Mouse (Mus musculus): ENCODE results near the gene Adtrp.
A peak's percentile ranks its signal among the peaks of the same experiment; 100 is the strongest.

Adtrp gene

DNA sequence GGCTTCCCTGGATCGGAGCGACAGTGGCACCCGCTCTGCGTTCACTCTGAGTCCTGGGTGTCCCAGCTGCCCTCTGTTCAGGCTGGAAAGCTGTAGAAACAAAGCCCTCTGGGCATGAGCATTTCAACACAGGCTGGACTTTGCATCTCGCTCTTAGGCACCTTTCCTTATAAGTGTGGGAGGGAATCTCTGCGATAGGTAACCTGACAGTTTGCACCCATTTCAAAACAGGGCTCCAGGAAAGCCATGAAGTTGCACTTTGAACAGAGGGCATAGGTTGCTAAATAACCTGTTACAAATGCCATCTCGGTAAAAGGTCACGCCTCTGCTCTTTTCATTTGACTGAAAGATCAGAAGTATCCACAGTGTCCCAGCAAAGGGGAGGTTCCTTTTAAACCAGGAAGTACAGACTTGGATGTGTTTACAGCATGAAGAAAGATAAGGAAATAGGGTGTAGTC, 19.2 kb downstream of the Adtrp start:
- DNase-seq: no peak

DNA sequence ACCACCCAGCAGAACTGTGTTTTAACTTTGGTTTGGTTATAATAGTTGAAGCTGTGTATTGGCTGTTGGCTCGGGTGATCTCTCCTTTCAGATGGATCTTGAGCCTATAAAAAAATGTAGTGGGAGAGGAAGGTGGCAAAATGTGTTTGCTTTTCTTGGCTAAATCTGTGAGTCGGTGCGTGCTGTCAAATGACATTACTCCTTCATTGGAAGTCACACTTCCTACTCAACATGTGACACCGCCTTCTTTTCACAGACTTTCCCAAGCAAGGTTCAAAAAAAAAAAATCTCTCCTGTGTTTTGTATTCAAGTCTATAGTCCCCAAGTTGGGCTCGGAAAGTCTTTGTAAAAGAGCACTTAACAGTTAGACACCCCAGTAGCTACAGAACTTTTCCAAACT, 19.9 kb downstream of the Adtrp start:
- DNase-seq: no peak

DNA sequence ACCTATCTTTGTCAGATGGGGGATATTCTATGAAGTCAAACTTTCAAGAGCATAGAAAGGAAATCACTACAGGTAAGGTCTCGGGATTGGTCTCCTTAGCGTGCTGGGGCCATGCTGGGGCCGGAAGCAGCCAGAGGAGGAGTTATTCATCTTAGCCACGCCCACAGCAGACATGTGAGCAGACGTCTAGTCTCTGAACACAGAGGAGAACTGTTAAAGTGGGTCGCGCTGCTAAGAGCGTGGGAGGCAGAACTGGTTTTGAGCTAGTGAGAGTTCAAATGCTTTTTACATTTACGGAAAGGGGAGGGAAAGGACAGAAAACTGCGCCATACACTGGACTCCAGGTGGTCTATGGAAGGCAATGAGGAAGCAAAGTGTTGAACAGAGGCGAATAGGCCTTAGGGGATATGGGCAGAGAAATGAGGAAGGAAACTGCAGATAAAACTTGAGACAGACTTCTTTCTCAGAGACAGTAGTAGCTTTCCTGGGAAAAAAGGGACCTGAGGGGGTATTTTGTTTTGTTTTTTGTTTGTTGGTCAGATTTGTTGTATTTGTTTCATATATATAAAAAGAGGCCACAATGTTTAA, 22.0 kb downstream of the Adtrp start:
- DNase-seq: peak; percentile 24 to 46

DNA sequence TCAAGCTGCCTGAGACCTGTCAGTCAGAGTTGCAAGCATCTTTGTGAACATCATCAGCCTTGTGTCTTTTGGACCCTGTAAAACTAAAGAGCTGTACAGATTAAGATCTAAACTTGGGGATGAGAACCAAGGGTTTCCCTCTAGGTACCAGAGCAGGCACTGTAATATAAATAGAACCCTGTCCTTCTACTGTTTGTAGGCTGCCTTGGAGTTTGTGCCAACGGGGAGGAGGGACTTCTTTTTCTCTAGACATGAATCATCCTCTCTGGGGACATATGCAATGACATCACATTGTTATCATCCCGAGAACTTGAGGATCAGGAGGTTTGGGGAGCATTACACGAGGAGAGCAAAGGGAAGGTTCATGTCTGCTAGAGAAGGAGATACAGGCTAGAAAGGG, 24.4 kb downstream of the Adtrp start:
- no peak for DNase-seq

DNA sequence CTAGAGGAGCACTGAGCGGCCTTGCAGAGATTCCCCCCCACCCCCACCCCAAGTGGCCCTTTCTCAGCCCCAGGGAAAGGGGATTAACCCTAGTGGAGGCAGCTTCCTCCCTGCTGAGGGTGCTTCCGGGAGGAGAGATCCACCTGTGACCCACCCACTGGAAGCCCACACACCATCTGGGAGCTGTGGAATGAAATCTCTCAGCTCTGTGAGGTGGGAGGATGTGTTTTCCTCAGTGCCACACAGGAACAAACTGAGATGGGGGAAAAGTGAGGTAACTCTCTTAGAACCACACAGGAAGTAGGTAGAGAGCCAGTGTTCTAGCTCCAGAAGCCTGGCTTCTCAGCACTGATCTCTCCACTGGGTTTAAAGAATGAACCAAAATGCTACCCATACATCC, 24.9 kb downstream of the Adtrp start:
- DNase-seq: no peak

DNA sequence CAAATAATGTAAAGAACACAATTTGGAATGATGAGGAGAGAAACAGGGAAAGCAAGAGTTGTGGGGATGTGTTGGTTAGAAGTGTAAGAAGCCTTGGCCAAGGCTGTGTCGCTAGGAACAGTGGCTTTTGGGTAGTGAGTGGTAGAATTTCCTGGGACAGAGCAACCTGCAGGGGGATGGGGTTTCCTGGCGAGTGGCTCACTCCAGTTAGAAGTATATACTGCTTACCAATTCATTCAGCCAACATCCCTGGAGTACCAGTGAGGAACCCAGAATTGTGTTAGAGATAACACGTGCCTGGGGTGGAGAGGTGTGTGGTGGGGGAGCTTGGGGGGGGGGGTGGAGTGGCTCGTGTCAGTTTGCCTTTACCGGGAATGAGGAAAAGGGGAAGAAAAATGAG, 25.4 kb downstream of the Adtrp start:
- no peak for DNase-seq

DNA sequence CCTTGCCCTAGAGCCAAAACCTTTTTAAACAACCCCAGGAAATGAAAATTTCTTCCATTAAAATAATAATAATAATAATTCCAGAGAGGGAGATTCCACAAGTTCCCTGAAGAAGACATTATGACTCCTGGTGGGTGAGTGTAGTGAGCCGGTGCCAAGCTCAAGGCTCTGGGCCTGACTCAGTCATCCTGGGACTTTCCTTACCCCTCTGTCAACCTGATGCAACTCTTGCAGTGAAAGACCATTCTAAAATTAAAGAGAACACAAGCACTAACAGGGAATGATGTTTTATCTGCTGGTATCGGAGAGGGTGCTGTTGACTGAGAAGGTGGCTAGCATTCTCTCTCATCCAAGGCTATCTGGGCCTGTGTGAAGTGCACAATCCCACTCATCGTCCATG, 26.5 kb downstream of the Adtrp start:
- DNase-seq: no peak

DNA sequence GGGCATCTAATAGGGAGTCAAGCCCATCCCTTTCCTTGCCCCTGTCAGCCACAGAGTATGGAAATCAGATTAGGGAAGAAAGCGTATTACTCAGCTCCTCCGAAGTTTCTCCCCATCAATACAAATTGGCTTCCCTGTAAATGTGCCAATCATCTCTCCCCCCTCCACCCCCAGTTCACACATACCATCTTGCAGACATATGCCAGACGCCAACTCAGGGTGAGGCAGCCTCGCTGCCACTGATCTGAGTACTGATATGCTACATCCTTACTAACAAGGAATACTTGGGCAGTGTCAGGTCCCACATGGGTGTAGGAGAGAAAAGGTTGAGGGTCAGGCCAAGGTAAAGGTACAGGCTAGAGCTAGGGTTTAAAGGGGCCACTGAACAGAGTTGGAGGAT, 27.6 kb downstream of the Adtrp start:
- no peak for DNase-seq

DNA sequence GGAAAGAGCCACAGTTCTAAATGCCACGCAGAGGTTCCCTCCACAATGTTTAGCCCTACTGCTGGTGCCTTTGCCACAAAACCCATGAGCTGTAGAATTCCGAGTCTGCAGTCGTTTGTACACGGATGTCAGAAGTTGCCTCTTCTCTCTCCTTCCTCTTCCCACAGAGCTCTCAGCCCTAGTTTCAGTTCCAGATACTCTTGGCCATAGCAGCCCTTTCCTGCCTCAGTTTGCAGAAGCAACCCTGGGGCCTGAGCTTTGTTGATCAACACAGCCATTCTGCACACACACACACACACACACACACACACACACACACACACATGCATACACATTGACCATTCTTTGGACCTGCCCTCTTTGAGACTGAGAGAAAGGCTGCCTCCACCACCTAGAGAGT, 28.0 kb downstream of the Adtrp start:
- no peak for DNase-seq

DNA sequence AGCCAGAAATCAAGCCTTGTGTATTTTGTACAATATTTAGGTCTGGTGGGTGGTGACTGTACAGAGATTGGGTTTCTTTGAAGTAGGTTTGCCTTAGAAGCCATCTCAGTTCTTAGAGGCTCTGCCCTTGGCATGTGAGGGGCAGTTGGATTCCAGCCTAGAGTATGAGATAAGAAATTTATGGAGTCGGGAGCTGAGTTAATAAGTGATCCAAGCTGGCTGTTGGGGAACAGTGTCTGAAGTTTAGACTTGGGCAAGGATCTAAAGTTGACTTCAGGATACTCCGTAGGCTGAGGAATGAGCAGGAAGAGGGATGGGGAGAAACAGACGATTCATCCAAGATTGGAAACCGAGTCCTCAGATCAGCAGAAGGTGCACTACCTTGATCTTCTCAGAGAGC, 29.9 kb downstream of the Adtrp start:
- DNase-seq: no peak

DNA sequence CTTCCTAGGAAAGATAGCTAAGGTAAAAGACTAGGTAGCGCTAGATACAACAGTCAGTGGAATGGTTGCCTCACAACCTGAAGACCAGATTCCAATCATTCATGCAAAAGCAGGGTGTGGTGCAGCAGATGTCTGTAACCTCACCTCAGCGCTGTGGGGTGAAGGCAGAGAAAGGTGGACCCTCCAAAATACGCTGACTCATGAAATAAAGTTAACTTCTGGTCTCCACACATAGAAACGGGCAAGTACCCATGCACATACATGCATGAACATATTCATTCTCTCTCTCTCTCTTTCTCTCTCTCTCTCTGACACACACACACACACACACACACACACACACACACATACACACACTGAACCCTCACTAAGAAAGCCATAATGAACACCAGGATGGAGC, 30.8 kb downstream of the Adtrp start:
- no peak for DNase-seq

DNA sequence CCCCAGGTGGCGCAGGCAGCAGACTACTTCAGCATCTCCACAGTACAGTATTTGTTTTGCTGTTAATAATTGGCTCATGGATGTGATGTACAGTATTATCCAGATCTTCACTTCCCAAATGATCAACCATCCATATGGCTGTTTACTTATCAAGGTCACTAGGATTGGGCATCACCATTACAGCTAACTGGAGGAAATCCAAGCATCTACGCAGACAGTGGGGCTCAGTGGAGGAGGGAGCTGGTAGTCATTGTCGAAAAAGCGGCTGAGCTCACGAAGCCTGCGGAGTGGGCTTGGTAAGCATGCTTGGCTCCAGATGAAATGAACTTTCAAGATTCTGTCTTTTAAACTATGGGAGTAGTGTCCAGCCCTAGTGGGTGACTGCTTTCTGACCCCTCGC, 36.7 kb downstream of the Adtrp start:
- no peak for DNase-seq

DNA sequence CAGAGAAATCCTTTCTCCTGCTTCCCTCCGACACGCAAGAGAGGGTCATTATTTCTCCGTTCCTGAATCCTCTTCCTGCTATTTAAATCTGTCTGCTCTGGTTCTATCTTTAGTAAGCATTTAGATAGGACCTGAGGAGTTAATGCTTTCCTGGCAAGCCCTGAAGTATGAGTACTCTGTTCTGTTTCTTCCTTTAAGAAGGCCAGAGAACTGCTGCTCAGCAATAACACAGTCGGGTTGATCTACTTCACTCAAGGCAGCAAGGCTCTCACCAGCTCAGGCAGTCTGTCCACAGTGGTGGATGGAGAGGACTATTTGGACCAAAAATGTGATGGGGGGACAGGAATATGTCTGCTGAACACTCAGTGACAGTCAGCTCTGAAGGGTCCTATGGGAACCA, 39.7 kb downstream of the Adtrp start:
- no peak for DNase-seq

DNA sequence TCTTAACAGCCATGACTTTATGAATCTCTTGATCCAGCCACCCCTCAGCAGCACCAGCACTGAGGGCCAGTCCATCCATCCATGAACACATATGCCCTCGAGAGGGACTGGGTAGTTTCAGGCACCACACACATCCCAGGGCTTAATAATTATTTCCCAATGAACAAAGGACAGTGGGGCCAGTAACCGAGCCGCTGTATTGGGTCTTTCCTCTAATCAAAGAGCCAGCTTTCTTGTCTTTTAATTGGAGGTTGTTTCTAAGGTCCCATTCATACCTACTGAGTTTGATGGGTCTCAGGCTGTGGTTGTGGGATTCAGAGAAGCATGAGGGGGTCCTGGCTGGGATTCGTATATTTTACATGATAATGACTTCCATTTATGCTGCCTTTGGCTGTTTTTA, 40.2 kb downstream of the Adtrp start:
- DNase-seq: no peak

DNA sequence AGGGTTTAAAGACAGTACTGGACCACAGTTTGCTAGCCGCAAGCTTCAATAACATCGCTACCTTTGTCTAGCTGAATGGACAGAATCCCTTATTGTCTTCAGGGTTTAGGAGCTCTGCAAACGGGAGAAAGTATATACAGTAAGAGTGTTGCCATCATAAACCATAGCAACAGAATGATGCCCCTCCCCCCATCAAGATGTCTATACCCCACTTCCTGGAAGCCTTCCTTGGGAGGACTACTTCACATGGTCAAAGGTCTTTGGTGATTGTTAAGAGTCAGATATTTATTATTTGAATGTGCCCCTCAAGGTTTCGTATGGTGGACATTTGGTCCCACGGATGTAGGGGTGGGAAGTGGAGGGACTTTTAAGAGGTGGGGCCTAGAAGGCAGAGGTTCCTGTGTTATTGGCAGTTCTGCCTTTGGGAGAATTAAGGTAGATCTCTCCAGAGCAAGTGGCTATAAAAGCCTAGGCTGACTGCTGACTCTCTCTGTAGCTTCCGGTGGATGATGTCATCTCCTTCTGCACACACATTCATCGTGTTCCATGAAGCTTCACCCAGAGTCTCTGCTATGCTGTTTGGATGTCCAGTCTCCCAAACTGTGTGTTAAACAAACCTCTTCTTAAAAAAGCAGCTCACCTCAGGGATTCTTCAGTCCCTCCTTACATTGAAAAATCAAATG, 42.2 kb downstream of the Adtrp start:
- DNase-seq: no peak

DNA sequence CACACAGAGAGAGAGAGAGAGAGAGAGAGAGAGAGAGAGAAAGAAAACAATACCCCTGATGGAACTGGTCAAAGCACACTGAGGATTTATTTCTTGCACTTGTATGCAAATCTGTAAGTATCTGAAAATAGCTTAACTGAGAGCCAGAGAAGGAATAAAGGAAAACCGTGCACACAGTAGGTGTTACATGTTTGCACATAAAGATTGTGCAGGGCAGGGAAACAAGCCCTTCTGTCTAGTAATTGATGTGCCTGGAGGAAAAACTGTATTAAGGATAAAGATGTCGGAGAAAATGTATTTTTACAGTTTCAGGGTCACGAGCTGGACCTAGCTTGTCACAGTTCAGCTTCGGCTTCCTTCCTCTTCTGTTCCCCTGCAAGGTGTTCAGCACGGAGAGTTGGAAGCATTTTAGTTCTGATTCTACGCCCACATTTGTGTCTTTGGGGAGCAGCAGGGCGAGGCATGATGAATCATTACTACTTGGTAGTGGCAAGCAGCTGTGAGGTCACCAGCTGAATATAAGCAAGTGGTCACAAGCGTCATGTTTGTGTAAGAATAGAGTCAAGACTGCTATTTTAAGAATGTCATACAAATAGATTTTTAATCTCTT, 43.7 kb downstream of the Adtrp start:
- no peak for DNase-seq

DNA sequence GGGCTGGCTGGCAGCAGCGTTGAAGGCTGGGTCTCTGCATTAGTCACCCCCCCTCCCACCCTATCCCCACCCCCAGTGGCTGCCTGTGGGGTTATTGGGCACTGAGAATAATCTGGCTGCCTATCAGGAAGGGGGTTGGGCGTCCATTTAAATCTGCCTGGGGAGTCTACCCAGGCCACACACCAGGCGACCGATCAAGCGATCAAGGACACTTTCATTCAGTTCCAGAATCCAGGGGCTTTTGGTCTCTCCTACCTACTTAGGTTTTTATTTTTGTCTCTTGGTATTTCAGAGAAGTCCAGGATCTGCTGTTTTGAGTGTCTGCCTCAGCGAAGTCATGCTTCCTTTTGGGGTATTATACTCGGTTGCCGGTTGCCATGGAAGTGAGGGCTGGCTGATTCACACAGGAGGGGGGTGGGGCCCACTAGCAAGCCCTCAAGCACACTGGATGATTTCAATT, 46.3 kb downstream of the Adtrp start:
- no peak for DNase-seq

DNA sequence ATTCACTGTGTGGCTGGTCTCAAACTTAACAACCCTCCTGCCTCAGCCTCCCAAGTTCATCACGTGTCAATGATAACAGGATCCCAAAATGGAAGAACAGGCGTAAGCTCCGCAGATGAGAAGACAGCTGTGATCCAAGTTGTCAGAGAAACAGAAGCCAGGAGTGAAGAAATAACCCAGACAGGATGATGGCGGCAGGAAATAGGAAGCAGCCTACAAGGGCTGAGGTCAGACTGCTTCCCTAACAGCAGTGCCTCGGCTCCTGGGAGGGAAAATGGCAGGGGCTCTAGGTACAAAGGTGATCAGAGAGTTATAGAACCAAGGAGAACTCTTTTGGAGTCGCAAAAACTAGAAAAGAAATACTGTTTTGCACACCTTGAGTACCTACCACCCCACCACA, 54.6 kb downstream of the Adtrp start:
- DNase-seq: no peak

DNA sequence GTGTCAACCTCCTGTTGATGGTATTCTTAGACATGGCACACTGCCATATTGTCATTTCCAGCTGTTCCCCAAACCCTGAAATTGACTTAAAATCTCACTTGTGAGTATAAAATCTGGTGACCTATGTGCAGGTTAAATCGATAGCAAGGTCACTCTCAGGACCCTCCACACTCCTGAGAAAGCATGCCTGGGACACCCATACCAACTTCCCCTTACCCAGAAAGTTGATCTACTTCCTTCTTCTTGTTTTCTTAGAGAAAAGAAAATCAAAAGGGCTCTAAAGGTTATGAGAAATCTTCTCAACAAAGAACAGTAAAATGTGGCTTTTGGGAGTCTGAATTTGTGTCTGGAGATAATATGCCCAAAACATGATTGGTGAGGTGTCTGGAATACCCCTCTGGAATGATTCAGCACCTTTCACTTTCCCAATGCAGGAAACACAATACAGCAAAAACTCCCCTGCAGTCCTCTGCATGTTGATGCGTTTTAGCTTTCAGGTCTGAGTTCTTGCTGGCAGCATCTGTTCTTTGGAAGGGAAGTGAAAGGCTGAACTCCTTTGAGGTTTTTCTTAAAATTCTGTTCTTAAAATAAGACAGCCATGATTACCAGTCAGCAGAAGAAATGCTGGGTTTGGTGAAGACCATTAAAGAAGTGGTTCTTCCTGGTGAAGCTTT, 59.5 kb downstream of the Adtrp start:
- no peak for DNase-seq

DNA sequence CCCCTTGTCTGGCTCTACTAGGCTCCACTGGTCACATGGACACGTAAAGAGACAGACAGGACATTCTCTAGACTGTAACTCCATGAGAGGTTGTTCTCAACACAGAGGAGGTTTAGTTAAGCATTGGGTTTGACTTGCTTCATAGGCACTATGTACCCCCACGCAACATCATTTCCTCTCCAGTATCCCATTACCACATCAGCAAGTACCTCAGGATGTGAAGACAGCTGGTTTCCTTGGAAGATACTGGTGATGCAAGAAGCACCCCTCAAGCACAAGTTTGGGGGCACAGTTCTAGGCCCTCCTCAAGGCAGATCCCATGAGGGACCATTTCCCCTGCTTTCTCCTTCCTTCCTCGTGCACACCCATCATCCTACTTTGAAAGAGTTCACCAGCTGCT, 60.8 kb downstream of the Adtrp start:
- no peak for DNase-seq

DNA sequence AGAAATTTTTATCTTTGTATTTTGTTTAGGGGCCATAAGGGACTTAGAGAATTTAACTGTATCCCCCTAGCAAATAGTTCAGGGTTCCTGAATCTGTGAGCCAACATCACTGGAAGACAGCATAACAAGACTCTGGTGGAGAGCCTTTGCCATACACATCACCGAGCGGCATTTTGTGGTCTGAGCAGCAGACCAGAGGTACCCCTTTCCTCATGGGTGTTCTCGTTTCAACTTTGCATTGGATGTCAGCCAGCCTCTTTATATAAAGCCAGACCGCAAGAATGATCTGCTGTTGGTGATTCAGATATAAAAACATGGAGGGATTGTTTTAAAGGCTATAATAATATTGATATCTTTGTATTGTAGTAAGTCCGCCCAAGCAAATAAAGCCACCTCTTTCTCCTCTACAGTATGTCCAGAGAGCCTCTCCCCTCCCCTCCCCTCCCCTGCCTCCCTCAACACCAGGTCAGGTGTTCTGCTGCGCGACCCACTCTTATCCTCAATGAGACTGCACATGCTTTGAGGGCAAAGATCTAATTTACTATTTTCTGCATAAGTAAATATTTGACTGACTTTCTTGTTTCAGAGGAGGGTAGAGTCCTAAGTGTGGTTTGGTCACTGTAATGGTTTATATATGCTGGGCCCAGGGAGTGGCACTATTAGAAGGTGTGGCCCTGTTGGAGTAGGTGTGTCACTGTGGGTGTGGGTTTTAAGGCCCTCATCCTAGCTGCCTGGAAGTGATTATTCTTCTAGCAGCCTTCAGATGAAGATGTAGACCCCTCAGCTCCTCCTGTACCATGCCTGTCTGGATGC, 62.4 kb downstream of the Adtrp start:
- DNase-seq: no peak

DNA sequence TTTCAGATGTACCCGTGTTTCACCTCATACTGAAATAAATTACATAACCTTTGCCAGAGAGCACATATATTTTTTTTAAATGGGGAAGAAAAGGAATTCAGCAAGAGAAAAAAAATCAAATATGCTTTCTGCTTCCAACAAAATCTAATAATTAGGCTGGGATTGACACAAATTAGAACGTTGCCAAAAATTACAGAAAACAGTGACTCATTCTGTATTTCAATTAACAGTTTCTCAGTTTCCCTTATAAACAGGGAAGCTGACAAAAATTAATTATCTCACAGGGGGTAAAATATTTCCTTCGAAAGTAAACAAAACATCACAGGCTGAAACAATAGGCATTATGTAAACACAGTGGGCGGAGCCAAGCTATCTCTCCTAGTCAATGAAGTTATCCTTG, 67.2 kb downstream of the Adtrp start:
- no peak for DNase-seq

DNA sequence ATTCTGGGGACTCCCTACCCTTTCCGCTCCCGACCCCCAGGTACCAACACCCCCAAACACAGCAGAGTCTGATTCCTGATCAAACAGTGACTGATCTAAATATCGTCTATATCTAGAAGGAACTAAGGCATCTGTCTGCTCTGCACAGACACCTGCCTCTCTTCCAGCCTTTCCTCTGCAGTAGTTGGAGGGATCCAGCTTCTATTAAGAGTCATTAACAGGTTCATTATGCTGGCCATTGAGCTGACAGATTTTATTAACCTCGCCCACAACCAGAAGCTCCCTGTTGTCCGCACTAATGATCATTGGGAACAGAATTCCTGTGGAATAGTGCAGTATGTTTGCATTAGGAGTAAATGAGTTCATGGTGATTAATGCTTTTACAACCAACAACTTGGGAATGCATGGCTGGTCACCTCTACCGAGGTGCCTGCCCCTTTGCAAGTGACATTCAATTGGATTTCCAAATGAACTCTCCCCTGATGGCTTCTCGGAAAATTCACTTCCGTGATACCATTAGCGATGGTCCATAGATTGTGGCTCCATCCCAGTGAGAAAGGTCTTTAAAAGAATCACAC, 67.8 kb downstream of the Adtrp start:
- DNase-seq: no peak

Data from thymus, adult 18-20 months (tissue).